Mouse (Mus musculus) left cerebral cortex, adult 2 months (tissue): ENCODE data around the gene Hnrnpul1. TPM values are rescaled to one million over a fixed set of nuclear protein-coding genes. Genes with fewer than 3 reads are reported as not detected.
A peak's percentile ranks its signal among the peaks of the same experiment; 100 is the strongest.

Experiments used
- DNase-seq, 2 experiments: peaks; one replicate each; pipeline ENCODE4 v3.0.0; 2021 to 2022; ENCODE audit warnings: low spot score in 2 of 2, mixed read lengths in 1 of 2; ENCODE audit errors: extremely low spot score in 1 of 2
- H3K27ac ChIP-seq: fragments of 200-600 bp; 2 replicates; pipeline ENCODE4 v1.8.1; 2022
- H3K4me3 ChIP-seq: fragments of 200-600 bp; 2 replicates; pipeline ENCODE4 v1.8.1; 2022
- CTCF ChIP-seq: fragments of 200-600 bp; IDR thresholded peaks from 2 replicates; pipeline ENCODE4 v1.8.1; 2022; ENCODE audit warnings: antibody characterized with exemption, mild to moderate bottlenecking, moderate library complexity
- intact Hi-C: fragments of 180-260 bp; cut with DNase I; formaldehyde crosslinking; loops from one replicate; pipeline ENCODE4 v1.15.1; 2025
- total RNA-seq, 2 experiments: library from RNA; stranded (reverse); gene quantifications; 2 replicates each; pipeline ENCODE4 v1.2.3; 2021

The Hnrnpul1 gene
- total RNA-seq, 2 experiments from 2014 or later = 96.5 to 101 TPM

DNA sequence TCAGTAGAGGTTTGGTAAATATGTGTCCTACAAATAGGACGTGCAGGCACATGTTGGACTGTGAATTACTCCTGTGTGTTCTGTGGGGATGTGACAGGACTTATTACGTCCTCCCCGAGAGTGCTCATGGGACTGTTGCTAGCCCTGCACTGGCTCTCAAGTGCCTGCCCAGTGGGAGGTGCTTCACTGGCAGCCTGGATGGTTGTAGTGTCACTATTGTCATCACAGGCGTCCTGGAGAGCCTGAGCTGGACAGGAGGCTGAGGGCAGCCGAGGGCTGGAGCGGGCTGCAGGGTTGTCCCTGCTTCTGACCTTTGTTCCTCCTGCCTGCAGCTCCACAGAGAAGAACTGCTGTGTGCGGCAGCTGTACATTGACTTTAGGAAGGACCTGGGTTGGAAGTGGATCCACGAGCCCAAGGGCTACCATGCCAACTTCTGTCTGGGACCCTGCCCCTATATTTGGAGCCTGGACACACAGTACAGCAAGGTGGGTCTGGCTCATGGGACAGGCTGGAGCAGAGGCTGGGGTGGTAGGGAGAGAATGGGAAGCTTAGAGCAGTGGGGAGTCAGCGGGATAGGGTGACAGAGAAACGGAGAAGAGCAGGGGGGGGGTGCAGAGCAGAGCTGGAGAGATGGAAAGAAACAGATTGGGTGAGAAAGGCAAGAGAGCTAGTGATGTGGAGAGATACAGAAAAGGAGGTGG, 50.6 kb downstream of the Hnrnpul1 start:
- intact Hi-C loops = no loop called here
- Histone ChIP-seq H3K4me3 (peak overlapping the region; percentile 27; the same call in 1 of the 2 replicates), H3K27ac (no peak overlapping the region)
- TF ChIP-seq CTCF = no peak
- no peak for DNase-seq

DNA sequence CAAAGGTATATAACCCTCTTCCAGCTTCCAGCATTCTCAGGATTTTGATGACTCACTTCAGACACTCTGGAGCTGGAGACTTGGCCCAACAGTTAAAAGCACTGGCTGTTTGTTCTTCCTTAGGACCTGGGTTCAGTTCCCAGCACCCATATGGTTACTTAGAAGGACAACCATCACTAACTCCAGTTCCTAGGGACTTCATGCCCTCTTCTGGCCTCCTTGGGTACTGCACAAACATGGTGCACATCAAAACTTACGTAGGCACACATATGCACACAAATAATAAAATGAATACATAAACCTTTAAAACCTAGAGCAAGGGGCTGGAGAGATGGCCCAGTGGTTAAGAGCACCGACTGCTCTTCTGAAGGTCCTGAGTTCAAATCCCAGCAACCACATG, 52.2 kb downstream of the Hnrnpul1 start:
- no peak overlapping the region for H3K4me3 ChIP-seq
- intact Hi-C loops = no loop called here

DNA sequence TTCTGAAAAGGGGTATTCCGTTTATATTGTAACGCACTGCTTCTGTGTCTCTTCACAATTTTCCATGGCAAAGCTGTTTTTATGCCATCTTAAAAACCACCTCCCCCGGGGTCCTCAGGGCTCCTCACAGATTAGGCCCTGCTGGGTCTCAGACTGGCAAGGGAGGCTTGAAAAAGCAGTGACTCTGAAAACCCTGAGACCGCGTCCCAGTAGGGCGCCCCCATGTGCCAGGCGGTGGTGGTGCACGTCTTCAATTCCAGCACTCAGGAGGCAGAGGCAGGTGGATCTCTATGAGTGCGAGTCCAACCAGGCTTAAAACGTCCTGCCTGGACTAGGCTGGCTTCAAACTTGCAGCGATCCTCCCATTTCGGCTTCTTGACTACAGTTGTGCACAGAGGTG, 53.8 kb downstream of the Hnrnpul1 start:
- no peak overlapping the region for H3K27ac ChIP-seq
- peak; percentile 14 for TF ChIP-seq CTCF
- no peak for DNase-seq
- intact Hi-C loops = no loop called here
- H3K4me3 ChIP-seq = no peak overlapping the region

More for the DNA sequence above, 52.2 kb downstream of the Hnrnpul1 start:
- no peak for DNase-seq
- H3K27ac ChIP-seq = no peak overlapping the region
- TF ChIP-seq CTCF = peak; percentile 11

DNA sequence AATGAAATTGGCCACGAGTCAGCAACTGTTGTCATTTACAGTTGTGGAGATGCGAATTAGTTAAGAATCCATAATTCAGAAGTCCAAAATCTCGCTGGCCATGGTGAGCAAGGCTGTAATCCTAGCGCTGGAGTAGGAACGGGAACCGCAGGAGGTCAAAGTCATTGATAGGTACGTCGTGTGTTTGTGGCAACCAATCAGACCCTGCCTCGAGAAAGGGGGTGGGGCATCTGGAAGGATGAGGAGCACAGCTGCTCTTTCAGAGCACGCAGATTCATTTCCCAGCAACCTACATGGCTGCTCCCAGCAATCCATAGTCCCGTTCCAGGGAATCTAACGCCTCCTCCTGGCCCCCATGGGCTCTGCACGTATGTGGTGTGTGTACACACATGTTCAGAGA, 54.7 kb downstream of the Hnrnpul1 start:
- H3K4me3 ChIP-seq = no peak overlapping the region
- no peak for TF ChIP-seq CTCF
- H3K27ac ChIP-seq = no peak overlapping the region
- DNase-seq = no peak
- intact Hi-C loops = no loop called here

DNA sequence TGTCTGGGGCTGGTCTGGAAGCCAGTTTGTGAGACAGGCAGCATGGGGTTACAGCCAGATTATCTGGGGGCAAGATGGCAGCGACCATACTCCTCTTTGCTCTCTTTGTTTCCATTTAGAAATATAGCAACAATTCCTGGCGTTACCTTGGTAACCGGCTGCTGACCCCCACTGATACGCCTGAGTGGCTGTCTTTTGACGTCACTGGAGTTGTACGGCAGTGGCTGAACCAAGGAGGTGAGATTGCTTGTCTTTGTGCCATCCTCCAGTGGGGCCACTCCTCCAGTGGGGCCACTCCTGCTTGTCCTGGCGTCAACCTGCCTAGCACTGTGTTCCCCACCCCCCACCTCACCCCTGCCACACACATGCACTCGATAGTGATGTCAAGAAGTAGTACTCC, 60.5 kb downstream of the Hnrnpul1 start:
- no peak for TF ChIP-seq CTCF
- DNase-seq = no peak
- intact Hi-C loops = no loop called here
- Histone ChIP-seq H3K27ac (no peak overlapping the region), H3K4me3 (no peak overlapping the region)

DNA sequence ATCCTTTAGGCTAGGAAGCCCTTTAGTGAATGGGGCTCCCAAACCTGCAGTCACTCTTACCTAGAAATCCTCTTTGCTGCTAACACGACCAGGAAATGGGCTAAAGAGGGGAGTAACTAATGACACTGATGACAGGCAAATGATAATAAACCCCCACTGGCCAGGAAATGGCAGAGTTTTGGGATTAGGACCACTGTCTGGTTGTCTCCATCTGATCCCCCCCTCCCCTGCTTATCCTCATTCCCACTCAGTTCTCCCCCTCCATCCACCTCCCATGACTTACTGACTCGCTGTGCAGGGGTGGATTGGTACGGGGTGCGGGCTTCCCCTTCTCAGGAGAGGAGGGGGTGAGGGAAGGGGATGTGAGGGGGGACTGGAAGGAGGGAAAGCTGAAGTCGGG, 64.5 kb downstream of the Hnrnpul1 start:
- no peak for TF ChIP-seq CTCF
- intact Hi-C loops = no loop called here
- DNase-seq = no peak
- no peak overlapping the region for H3K4me3 ChIP-seq
- no peak overlapping the region for H3K27ac ChIP-seq

DNA sequence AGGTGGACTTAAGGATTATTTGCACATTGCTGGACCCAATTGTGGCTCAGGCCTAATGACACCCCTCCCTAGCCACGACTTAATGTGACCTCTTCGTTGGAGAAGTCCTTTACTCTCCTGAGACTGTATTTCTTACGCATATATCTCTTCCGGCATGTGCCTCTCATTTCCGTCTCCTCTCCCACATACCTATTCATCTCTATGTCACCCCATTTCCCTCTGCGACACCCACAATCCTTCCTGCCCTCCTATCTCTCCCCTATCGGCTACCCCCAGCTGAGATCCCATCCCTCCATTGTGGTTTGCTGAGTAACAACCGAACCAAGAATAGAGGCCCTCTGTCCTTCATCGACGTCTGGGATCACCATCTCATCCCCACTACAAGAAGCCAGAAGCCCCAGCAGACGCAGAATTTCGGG, 64.9 kb downstream of the Hnrnpul1 start:
- no peak for TF ChIP-seq CTCF
- Histone ChIP-seq H3K4me3 (peak overlapping the region; percentile 49), H3K27ac (no peak overlapping the region)
- intact Hi-C loops = no loop called here
- DNase-seq = no peak

DNA sequence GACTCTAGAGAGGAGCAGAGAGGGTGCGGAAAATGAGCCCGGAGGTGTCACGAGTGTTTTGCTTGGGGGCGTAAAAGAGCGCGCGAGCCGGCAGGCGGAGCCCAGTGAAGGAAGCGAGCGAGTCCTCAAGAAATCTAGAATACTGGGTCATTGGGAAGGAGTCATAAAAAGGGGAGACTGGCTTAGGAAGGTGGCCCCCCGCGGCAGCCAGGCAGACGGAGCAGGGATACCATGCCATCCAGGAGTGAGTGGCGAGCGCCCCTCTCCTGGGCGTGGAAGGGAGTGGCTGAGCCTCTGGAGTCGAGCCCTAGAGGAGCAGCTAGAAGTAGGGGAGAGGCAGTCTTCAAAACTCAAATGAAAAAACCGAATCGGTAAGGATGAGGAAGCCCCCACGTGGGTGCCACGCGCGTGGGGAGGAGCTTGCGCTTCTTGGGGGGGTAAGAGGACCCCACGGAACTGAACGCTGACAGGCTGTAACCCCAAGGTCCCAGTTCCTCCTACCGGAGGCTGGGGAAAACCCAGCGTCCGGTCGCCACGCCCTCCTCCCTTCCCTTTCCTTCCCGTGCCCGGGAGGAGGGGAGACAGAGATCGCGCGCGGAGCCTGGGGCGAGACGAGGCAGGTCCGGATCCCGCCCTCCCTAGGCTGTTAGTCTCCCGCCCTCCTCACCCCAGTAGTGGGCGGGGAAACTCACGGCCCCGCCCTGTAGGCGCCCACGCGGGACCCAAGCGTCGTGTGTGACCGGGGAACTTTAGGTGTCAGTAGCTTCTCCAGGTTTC, 65.6 kb downstream of the Hnrnpul1 start:
- intact Hi-C loops = no loop called here
- Histone ChIP-seq H3K4me3 (peak overlapping the region; percentile 49), H3K27ac (peak overlapping the region; percentile 29)
- no peak for TF ChIP-seq CTCF
- peak in 1 of 2 experiments; percentile 32 for DNase-seq

DNA sequence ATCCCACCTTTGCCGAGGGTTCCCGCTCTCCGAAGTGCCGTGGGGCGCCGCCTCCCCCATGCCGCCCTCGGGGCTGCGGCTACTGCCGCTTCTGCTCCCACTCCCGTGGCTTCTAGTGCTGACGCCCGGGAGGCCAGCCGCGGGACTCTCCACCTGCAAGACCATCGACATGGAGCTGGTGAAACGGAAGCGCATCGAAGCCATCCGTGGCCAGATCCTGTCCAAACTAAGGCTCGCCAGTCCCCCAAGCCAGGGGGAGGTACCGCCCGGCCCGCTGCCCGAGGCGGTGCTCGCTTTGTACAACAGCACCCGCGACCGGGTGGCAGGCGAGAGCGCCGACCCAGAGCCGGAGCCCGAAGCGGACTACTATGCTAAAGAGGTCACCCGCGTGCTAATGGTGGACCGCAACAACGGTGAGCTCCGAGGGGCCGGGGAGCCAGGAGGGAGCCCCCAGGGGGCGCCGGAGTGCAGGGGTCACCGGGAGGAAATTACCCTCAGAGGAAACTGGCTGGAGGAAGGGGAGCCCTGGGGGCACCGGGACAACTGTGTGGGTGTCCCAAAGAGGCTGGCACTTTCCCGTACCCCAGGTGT, 66.7 kb downstream of the Hnrnpul1 start:
- H3K27ac ChIP-seq = no peak overlapping the region
- H3K4me3 ChIP-seq = peak overlapping the region; percentile 49
- TF ChIP-seq CTCF = peak; percentile 26
- DNase-seq = no peak
- intact Hi-C loops = loop anchor here (1.0 kb wide), 1 partner anchor 31 kb away; the partner anchor contains the start of gene Ccdc97

DNA sequence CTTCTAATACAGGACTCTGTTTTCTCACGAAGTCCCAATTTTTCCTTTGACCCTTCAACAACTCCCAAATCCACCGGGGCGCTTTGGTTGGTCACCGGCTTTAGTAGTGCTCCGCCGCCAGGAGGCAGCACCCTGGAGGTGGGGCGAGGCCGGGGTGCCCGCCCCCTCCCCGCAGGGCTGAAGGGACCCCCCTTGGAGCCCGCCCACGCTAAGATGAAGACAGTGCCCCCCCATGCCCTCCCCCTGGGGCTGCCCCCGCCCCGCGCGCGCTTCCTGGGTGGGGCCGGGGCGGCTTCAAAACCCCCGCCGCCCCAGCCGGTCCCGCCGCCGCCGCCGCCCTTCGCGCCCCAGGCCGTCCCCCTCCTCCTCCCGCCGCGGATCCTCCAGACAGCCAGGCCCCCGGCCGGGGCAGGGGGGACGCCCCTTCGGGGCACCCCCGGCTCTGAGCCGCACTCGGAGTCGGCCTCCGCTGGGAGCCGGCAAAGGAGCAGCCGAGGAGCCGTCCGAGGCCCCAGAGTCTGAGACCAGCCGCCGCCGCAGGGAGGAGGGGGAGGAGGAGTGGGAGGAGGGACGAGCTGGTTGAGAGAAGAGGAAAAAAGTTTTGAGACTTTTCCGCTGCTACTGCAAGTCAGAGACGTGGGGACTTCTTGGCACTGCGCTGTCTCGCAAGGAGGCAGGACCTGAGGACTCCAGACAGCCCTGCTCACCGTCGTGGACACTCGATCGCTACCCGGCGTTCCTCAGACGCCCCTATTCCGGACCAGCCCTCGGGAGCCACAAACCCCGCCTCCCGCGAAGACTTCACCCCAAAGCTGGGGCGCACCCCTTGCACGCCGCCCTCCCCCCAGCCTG, 67.7 kb downstream of the Hnrnpul1 start, which contains the start of gene Tgfb1:
Gene Tgfb1 (plus strand): TSS at position 323 of the 852 bp plus-strand sequence.
- intact Hi-C loops = loop anchor here (1.0 kb wide), 1 partner anchor 32 kb away; the partner anchor contains the start of gene Ccdc97
- TF ChIP-seq CTCF = peak; percentile 69
- H3K27ac ChIP-seq = peak within 1 kb of the TSS; percentile 70
- peak in 1 of 2 experiments; percentile 53 for DNase-seq
- H3K4me3 ChIP-seq = peak within 1 kb of the TSS; percentile 49

DNA sequence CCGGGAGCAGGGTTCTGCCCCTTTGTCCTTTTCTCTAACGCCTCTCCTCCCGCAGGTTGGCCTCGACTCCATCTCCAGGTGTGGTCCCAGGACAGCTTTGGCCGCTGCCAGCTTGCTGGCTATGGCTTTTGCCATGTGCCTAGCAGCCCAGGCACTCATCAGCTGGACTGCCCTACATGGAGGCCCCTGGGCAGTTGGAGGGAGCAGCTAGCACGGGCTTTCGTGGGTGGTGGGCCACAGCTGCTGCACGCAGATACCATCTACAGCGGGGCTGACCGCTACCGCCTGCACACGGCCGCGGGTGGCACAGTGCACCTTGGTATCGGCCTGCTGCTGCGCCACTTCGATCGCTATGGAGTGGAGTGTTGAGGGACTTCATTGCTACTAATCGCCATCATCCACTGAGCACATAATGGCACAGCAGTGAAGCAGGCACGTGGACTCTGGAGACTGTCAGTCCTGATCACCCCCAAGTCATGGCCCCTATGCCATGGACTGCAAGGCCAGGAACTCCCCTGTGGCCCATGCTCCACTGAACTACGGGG, 68.6 kb downstream of the Hnrnpul1 start:
- H3K4me3 ChIP-seq = no peak overlapping the region
- intact Hi-C loops = no loop called here
- DNase-seq = no peak
- TF ChIP-seq CTCF = no peak
- no peak overlapping the region for H3K27ac ChIP-seq
